Mouse (Mus musculus) midbrain, postnatal 0 days (tissue): ENCODE data around the gene Smco3. TPM values are rescaled to one million over a fixed set of nuclear protein-coding genes. Genes with fewer than 3 reads are reported as not detected.

ENCODE experiments used
- ATAC-seq: fragments of 200-750 bp; cut with Nextera tagmentation; 2 replicates; pipeline ENCODE4 v1.8.0; 2017; ENCODE audit warnings: moderate number of reproducible peaks, mild to moderate bottlenecking, moderate TSS enrichment, moderate library complexity; ENCODE audit not compliant: low FRiP score
- DNase-seq: peaks from one replicate; pipeline ENCODE4 v3.0.0-alpha.2; 2015; ENCODE audit warnings: low spot score
- H3K27ac ChIP-seq: fragments of 300-500 bp; sonication (generic); 2 replicates; pipeline ENCODE4 v1.5.1; 2014; ENCODE audit warnings: low read depth, mild to moderate bottlenecking, low read length, mixed read lengths
- H3K27me3 ChIP-seq: fragments of 300-500 bp; sonication (generic); 2 replicates; pipeline ENCODE4 v1.6.1; 2014; ENCODE audit warnings: low read length, control low read depth, mixed read lengths; ENCODE audit not compliant: insufficient read depth
- H3K36me3 ChIP-seq: fragments of 300-500 bp; sonication (generic); 2 replicates; pipeline ENCODE4 v1.6.1; 2014; ENCODE audit warnings: low read length, control low read depth, mixed read lengths; ENCODE audit not compliant: insufficient read depth
- H3K4me1 ChIP-seq: fragments of 300-500 bp; sonication (generic); 2 replicates; pipeline ENCODE4 v1.6.1; 2014; ENCODE audit warnings: mild to moderate bottlenecking, control low read depth, antibody characterized with exemption, low read length, mixed read lengths; ENCODE audit not compliant: insufficient read depth
- H3K4me2 ChIP-seq: fragments of 300-500 bp; sonication (generic); 2 replicates; pipeline ENCODE4 v1.6.1; 2014; ENCODE audit warnings: low read depth, mild to moderate bottlenecking, low read length, mixed read lengths; ENCODE audit not compliant: poor library complexity, severe bottlenecking
- H3K4me3 ChIP-seq: fragments of 300-500 bp; sonication (generic); 2 replicates; pipeline ENCODE4 v1.5.1; 2014; ENCODE audit warnings: low read depth, mild to moderate bottlenecking, low read length, moderate library complexity
- H3K9ac ChIP-seq: fragments of 300-500 bp; sonication (generic); replicated peaks from 2 replicates; pipeline ENCODE4 v1.6.1; 2014; ENCODE audit warnings: mild to moderate bottlenecking, low read length, moderate library complexity, mixed read lengths; ENCODE audit not compliant: poor library complexity, severe bottlenecking
- H3K9me3 ChIP-seq: fragments of 300-500 bp; sonication (generic); 2 replicates; pipeline ENCODE4 v1.6.1; 2016; ENCODE audit warnings: low read length, control low read depth
- CTCF ChIP-seq: IDR thresholded peaks from 2 replicates; pipeline ENCODE4 v1.5.1; 2016; ENCODE audit warnings: antibody characterized with exemption, mild to moderate bottlenecking
- WGBS: fragments of 180-500 bp; shearing (Covaris S2); extraction: QIAGEN DNeasy Blood & Tissue Kit; methylation state at CpG from one replicate; pipeline ENCODE4 v1.1.7; 2014; 5-methylcytosine and 5-hydroxymethylcytosine counted together
- polyA plus RNA-seq: library from polyadenylated mRNA; unstranded; fragments of >200 nt; fragmentation: Nextera tagmentation; extraction: Ambion mirVana; gene quantifications from 2 replicates; pipeline ENCODE4 v1.2.1, GENCODE M21; 2015
- total RNA-seq: library from RNA; depleted of rRNA; stranded (reverse); fragments of >200 nt; gene quantifications from 2 replicates; pipeline ENCODE4 v1.2.3, GENCODE M21; 2014

The Smco3 gene
- total and polyA plus RNA-seq, 2 experiments from 2014 or later = 0.83 to 3.6 TPM

DNA sequence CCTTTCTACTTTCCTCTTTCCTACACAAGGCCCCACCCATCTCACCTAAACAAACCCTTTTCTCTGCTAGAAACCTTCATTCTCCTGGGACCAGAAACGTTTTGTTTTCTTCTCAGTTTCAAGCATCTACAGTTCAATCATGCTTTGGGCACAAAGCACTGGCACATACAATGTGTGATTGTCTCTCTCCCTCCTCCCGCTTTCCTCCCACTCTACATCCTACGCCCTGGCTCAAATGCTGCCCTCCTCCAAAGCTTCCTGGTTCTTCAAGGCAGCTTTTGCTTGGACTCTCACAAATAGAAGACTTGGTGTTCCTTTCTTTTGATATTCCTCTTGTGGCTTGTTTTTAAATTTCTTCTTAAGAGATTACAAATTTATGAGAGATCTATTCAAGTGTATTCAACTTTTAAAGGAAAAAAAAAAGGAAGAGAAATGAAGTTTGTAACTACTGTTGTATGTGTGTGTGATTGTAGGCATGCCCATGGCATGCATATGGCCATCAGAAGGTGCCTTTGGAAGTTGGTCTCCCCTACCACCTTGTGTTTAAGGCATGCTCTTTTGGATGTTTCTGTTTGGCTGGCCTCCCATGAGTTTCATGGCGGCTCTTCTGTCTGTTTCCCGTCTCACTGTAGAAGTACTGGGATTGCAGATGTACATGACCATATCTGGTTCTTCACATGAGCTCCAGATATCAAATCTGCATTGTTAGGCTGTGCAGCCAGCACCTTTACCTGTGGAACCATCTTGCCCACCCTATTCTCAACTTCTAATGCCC, 10.6 kb upstream of the Smco3 start:
- Histone ChIP-seq H3K4me3 (no peak overlapping the region), H3K27ac (no peak overlapping the region), H3K4me2 (no peak overlapping the region), H3K36me3 (no peaks in the 10 kb centered on the region), H3K9ac (no peak overlapping the region), H3K9me3 (no peaks in the 10 kb centered on the region), H3K27me3 (no peaks in the 10 kb centered on the region), H3K4me1 (no peaks in the 10 kb centered on the region)
- 75% methylated on average over 5 of the region's 5 CpGs for WGBS
- ATAC-seq = no peak
- TF ChIP-seq CTCF = no peak
- no peak for DNase-seq

DNA sequence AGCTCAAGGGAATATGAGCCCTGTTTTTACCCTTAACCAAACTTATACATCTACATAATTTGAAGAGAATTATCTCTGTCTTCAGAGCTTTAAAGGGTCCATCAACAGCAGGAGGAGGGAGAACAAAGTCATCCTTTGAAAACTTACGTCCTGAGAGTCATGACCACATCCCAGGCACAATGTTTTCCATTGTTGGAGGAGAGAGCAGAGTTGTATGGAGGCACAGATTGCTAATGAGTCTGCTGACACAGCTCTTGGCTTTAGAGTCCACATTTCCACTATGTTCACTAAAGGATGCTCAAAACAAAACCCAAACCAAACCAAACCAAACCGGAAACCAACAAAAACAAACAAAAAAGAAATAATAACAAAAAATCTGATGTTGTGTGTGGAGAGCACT, 9.7 kb upstream of the Smco3 start:
- no peak for ATAC-seq
- Histone ChIP-seq H3K4me1 (no peaks in the 10 kb centered on the region), H3K4me2 (no peak overlapping the region), H3K27ac (no peak overlapping the region), H3K36me3 (no peaks in the 10 kb centered on the region), H3K4me3 (no peak overlapping the region), H3K9me3 (no peaks in the 10 kb centered on the region), H3K9ac (no peak overlapping the region), H3K27me3 (no peaks in the 10 kb centered on the region)
- no peak for TF ChIP-seq CTCF
- 57% methylated on average over 2 of the region's 2 CpGs for WGBS
- DNase-seq = no peak

DNA sequence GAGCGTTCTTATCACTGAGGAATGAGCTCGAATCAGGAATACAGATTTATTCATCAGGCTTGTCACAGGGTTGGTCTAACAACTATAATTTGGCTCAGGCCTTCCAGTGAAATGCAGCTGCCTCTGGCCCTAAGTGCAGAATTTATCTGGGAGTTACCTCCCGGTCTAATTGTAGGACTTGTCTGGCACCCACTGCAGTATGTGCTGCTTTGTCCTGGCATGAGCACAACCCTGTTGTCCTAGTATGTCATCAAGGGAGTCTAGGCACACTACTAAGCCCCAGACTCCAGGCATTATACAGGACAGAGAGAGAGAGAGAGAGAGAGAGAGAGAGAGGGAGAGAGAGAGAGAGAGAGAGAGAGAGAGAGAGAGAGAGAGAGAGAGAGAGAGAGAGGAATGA, 2.1 kb upstream of the Smco3 start:
- Histone ChIP-seq H3K4me1 (no peaks in the 10 kb centered on the region), H3K4me2 (no peak overlapping the region), H3K27me3 (no peaks in the 10 kb centered on the region), H3K9ac (no peak overlapping the region), H3K27ac (no peak overlapping the region), H3K36me3 (no peaks in the 10 kb centered on the region), H3K4me3 (no peak overlapping the region), H3K9me3 (no peaks in the 10 kb centered on the region)
- no peak for DNase-seq
- no peak for TF ChIP-seq CTCF
- WGBS = 77% methylated on average over 3 of the region's 3 CpGs
- no peak for ATAC-seq

DNA sequence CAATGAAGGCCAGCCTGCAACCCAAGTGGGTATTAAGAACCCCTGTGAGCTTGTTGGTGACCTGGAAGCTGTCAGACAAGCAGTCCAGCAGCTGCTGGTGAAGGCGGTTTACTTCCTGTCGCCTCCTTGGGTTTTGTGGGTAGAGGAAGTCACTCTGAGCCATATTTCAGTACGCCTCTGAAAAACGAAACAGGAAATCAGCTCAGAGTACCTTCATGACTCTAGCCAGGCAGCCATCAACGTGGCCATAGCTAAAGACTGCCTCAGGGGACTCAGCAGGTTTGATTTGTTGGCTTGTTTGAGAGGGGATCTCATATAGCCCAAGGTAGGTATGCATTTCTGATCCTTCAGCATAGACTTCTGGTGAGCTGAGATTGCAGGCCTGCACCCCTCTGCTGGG, 3.5 kb downstream of the Smco3 start:
- TF ChIP-seq CTCF = no peak
- no peak overlapping the region for H3K4me3 ChIP-seq
- peaks cover 6% of the 10 kb centered on the region; the same call in 1 of the 2 replicates for H3K27me3 ChIP-seq
- H3K4me2 ChIP-seq = no peak overlapping the region
- H3K4me1 ChIP-seq = peaks cover 4% of the 10 kb centered on the region; the same call in 1 of the 2 replicates
- H3K9ac ChIP-seq = no peak overlapping the region
- H3K36me3 ChIP-seq = no peaks in the 10 kb centered on the region
- no peak for ATAC-seq
- no peak for DNase-seq
- no peaks in the 10 kb centered on the region for H3K9me3 ChIP-seq
- no peak overlapping the region for H3K27ac ChIP-seq
- 70% methylated on average over 5 of the region's 5 CpGs for WGBS

DNA sequence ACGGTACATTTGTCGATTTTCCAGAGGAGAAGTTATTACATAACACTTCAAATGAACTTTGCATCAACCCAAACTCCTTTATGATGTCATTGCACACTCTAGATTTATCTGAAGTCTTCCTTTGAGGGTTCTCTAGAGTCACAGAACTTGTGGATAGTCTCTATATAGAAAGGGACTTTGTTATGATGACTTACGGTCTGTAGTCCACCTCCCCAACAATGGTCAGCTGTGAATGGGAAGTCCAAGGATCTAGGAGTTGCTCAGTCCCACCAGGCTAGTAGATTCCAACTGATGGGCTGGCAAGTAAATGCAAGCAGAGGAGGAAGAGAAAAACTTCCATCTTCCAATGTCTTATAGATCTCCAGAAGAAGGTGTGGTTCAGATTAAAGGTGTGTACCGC, 6.6 kb downstream of the Smco3 start:
- Histone ChIP-seq H3K4me1 (peaks cover 4% of the 10 kb centered on the region; the same call in 1 of the 2 replicates), H3K9me3 (no peaks in the 10 kb centered on the region), H3K27me3 (peaks cover 6% of the 10 kb centered on the region; the same call in 1 of the 2 replicates), H3K4me3 (peak overlapping the region; percentile 100), H3K4me2 (peak overlapping the region; percentile 55), H3K36me3 (peaks cover 11% of the 10 kb centered on the region; the same call in 1 of the 2 replicates), H3K9ac (peak overlapping the region; percentile 50; the same call in 1 of the 2 replicates), H3K27ac (peak overlapping the region; percentile 82)
- no peak for ATAC-seq
- WGBS = 36% methylated on average over 4 of the region's 4 CpGs
- TF ChIP-seq CTCF = no peak
- DNase-seq = no peak

DNA sequence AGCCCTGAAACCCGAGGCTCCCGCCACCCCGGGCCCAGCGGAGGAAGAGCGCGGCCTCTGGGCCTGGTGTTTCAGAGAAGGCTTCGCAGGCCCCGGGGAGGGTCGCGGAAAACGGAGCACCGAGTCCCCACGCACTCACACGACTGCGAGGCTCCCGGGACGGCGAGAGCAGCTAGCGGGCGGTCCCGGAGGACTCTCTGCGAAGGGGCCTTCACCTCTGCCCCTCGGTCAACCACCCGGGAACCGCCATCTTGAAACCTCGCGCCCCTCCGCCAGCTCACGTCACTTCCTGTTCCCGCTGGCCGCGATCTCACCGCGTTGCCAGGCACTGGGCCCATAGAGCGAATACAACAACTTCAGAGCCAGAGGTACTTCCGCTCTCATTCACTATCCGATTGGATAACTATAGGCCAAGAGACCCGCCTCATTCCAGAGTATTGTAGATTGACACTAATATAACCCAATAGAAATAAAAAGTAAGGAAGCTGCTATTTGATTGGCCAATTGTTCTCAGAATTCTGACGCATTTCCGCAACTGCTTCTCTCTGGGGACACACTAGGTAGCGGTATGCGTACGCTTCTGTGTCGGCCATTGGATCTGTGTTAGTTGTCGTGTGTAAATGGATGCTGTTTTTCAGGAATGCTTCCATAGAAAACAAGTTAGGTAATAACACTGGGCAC, 7.2 kb downstream of the Smco3 start, which contains the start of gene Wbp11:
Gene Wbp11, minus strand, starts transcription at position 353 of the 681 bp plus-strand sequence.
- peaks cover 6% of the 10 kb centered on the region; the same call in 1 of the 2 replicates for H3K27me3 ChIP-seq
- peak; percentile 59 for TF ChIP-seq CTCF
- peak within 1 kb of the TSS; percentile 59 for H3K4me2 ChIP-seq
- H3K4me3 ChIP-seq = peak within 1 kb of the TSS; percentile 100
- no peaks in the 10 kb centered on the region for H3K9me3 ChIP-seq
- peaks cover 12% of the 10 kb centered on the region for H3K36me3 ChIP-seq
- WGBS = under 1% methylated on average over 44 of the region's 45 CpGs
- H3K27ac ChIP-seq = peak within 1 kb of the TSS; percentile 83
- peaks cover 4% of the 10 kb centered on the region; the same call in 1 of the 2 replicates for H3K4me1 ChIP-seq
- ATAC-seq = peak; percentile 100
- peak; percentile 99 for DNase-seq
- H3K9ac ChIP-seq = peak within 1 kb of the TSS; percentile 98
